Mouse (Mus musculus) embryonic fibroblast, embryonic 13.5 days (primary cell): Measurements from ENCODE around the gene Il12rb1. TPM values are rescaled to one million over a fixed set of nuclear protein-coding genes. Genes with fewer than 3 reads are reported as not detected.
A peak's percentile ranks its signal among the peaks of the same experiment; 100 is the strongest.

ENCODE experiments used
- H3K27ac ChIP-seq: 2 replicates; pipeline ENCODE4 v1.5.1; 2012; ENCODE audit warnings: low read length, control low read depth, inconsistent platforms; ENCODE audit not compliant: insufficient read depth
- H3K4me1 ChIP-seq: 2 replicates; pipeline ENCODE4 v1.6.1; 2011; ENCODE audit warnings: low read length; ENCODE audit not compliant: control insufficient read depth, insufficient read depth
- H3K4me3 ChIP-seq: 2 replicates; pipeline ENCODE4 v1.5.1; 2011; ENCODE audit warnings: mild to moderate bottlenecking, control low read depth, low read length; ENCODE audit not compliant: insufficient read depth
- CTCF ChIP-seq: IDR thresholded peaks from 2 replicates; pipeline ENCODE4 v1.5.1; 2011; ENCODE audit warnings: mild to moderate bottlenecking, control low read depth, low read length, moderate library complexity, borderline replicate concordance; ENCODE audit not compliant: insufficient read depth
- POLR2A ChIP-seq: IDR thresholded peaks from 2 replicates; pipeline ENCODE4 v1.6.1; 2011; ENCODE audit warnings: low read depth, mild to moderate bottlenecking, control low read depth, low read length, moderate library complexity
- polyA plus RNA-seq: library from polyadenylated mRNA; stranded (reverse); fragments of >200 nt; gene quantifications from 2 replicates; pipeline ENCODE4 v1.2.4, GENCODE M21; 2011; ENCODE audit warnings: low read depth; ENCODE audit not compliant: missing spikeins, insufficient read length

The Il12rb1 gene
- polyA plus RNA-seq, 1 experiment, result not detected

DNA sequence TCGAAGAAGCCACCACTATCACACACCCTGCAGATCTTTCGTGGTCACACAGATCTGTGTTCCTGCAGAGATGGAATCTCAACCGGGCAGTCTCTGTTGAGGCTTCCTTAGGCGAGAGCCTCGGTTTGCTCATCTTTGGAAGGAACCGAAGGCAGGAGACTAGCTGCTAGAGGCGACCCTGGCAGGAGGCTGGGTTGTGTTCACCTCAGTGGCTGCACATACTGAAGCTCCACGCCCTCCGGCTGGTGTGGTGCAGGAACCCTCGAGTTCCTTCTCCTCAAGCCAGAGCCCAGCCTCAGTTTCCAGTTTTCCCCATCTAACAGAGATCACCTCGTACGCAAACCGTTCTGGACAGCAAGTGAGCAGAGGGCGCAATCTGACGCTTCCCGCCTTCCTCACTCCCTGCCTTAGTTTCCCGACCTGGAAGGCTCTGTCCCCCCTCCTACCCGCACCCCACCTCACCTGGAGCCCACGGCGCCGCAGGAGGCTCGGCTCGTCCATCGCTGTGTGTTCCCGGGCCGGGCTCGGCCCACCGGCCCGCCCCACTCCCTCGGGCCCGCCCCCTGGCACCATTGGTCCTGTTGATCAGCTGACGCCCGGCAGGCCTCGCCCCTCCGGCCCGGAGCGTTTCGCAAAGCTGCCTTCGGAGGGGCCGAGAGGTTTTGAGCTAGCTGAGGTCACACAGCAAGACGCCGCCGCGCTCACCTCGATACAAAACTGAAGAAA is 3.6 kb upstream of the Il12rb1 start, which contains the start of gene Mast3:
TSS of gene Mast3 (minus strand) at position 574 of the 726 bp plus-strand sequence.
- TF ChIP-seq CTCF, result no peak
- TF ChIP-seq POLR2A, result peak; percentile 64
- Histone ChIP-seq H3K27ac (no peak within 1 kb of the TSS), H3K4me3 (peak within 1 kb of the TSS; percentile 51), H3K4me1 (no peaks in the 10 kb centered on the region)

DNA sequence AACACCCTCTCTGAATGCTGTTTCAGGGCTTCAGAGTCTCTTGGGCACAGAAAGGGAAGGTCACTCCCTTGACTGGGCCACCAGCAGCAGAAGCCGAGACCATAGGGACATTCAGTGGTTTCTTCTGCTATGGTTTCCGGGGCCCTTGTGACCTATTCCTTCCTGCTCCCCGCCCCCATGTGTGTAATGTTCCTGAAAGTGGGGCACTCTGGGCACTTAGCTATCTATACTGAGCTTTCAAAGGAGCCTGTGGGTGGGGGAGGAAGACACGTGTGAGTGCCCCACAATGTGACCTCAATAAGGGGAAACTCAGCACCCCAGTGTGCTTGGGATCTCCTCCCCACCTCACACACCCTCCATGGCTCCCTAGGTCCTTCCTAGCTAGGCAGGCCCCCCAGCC is 1.7 kb upstream of the Il12rb1 start:
- Histone ChIP-seq H3K27ac (no peak overlapping the region), H3K4me1 (no peaks in the 10 kb centered on the region), H3K4me3 (no peak overlapping the region)
- TF ChIP-seq POLR2A (no peak), CTCF (no peak)

DNA sequence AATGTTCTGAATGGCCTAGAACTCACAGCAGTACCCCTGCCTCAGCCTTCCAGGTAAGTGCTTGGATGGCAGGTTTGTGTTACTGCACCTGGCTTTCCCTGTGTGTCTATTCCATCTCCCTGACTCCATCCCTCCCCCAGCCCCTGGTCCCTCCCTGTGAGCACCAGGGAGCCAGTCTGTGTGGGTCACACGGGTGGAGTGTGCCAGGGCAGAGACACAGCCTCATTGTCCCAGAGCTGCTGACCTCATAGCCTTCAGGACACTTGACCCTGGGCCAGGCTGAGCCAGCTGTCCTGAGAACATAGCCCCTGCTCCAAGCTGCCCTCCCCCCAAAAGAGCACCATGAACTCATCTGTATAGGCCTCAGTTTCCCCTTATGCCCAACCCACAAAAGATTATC is 945 bp upstream of the Il12rb1 start:
- no peak overlapping the region for H3K27ac ChIP-seq
- no peak overlapping the region for H3K4me3 ChIP-seq
- no peak for TF ChIP-seq POLR2A
- no peak for TF ChIP-seq CTCF
- 0 out of 2 replicates have a peak, but pooled peaks cover under 1% of the 10 kb centered on the region for H3K4me1 ChIP-seq

GRCm38 (mm10) chr8:70808955-70809701 is 879 bp downstream of the Il12rb1 start:
- TF ChIP-seq CTCF (no peak), POLR2A (no peak)
- H3K27ac ChIP-seq, result no peak overlapping the region
- H3K4me1 ChIP-seq, result peaks cover 4% of the 10 kb centered on the region; the same call in 1 of the 2 replicates
- no peak overlapping the region for H3K4me3 ChIP-seq

DNA sequence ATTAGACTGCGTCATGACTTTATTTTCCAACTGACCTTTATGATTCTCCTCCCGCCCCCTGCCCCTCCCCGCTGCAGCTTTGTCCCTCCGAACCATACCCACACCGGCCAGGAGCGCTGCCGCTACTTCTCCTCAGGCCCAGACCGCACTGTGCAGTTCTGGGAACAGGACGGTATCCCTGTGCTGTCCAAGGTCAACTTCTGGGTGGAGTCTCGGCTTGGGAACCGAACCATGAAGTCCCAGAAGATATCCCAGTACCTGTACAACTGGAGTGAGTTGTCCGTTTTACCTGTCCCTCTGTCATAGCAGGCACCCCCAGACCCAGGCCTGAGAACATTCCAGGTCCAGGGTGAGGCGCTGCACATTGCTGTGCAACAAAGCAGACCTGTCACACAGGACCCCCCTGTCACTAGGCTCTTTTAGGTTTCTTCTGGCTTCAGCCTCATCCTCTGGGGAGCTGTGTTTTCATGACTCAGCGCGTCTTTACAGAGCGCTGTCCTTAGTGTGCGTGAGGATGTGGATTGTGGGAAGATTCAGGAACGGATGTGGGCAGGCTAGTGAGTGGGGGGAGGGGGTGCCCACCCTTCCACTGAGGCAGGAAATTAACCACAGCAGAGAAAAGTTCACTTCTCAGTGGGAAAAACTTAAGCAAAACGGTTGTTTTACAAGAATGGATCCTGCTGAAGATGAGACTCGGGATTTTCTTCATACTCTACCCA is 2.9 kb downstream of the Il12rb1 start:
- Histone ChIP-seq H3K27ac (no peak overlapping the region; the same call in 1 of the 2 replicates), H3K4me1 (peaks cover 4% of the 10 kb centered on the region; the same call in 1 of the 2 replicates), H3K4me3 (no peak overlapping the region)
- no peak for TF ChIP-seq POLR2A
- no peak for TF ChIP-seq CTCF

- Histone ChIP-seq H3K4me1 (peaks cover 4% of the 10 kb centered on the region; the same call in 1 of the 2 replicates), H3K27ac (no peak overlapping the region), H3K4me3 (no peak overlapping the region)
- TF ChIP-seq CTCF (no peak), POLR2A (no peak)
Measured at GRCm38 (mm10) chr8:70812055-70812454, 3.8 kb downstream of the Il12rb1 start.

DNA sequence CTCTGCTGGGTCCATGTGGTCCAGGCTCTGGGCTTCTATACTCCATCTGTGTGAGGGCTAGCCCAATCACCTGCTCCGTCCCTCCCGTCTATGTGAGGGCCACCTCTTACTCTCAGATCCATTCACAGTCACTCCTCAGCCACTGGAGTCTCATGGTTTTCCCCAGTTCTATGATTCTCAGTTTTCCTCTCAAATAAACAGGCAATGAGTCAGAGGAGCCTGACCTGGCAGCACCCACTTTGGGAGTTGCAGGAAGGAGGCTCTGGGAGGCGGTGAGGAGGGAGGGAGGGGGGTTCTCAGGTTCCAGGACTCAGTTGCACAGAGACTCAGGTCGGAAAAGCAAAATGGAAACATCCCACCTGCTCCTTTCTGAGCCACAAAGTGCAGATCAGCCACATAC is 4.6 kb downstream of the Il12rb1 start:
- H3K4me1 ChIP-seq, result peaks cover 4% of the 10 kb centered on the region; the same call in 1 of the 2 replicates
- no peak overlapping the region for H3K4me3 ChIP-seq
- TF ChIP-seq POLR2A (no peak), CTCF (no peak)
- no peak overlapping the region for H3K27ac ChIP-seq

DNA sequence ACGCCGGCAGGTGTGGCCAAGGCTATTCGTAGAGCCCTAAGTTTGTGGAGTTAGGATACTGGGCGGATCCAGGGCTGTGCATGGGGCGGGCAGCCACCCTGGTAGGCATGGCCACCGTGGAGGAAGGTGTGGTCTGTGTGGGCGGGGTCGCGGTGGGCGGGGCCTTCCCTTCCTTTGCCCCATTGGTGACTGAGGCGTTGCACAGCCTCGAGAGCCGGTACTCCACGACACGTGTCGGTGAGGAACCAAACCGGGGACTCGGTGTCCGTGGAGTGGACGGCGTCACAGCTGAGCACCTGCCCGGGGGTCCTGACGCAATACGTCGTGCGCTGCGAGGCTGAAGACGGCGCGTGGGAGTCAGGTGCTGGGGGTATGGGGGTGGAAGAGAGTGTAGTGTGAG is 8.4 kb downstream of the Il12rb1 start:
- H3K4me3 ChIP-seq, result no peak overlapping the region
- TF ChIP-seq POLR2A (no peak), CTCF (no peak)

GRCm38 (mm10) chr8:70820101-70820935 is 12.1 kb downstream of the Il12rb1 start:
- H3K4me1 ChIP-seq, result no peaks in the 10 kb centered on the region
- no peak for TF ChIP-seq CTCF
- no peak for TF ChIP-seq POLR2A
- no peak overlapping the region for H3K4me3 ChIP-seq
- H3K27ac ChIP-seq, result no peak overlapping the region

More for the DNA sequence above, 8.4 kb downstream of the Il12rb1 start:
- peaks cover 4% of the 10 kb centered on the region; the same call in 1 of the 2 replicates for H3K4me1 ChIP-seq
- H3K27ac ChIP-seq, result no peak overlapping the region
